Mouse (Mus musculus) Muller cell, postnatal 12 days (primary cell): ENCODE results near the gene Eme1.
"Not testable (repeated sequence)": the region's sequence is repeated elsewhere in the genome, so short reads cannot be mapped to it uniquely, and the experiment has no call there.

Experiments
- DNase-seq: peaks from one replicate; pipeline ENCODE4 v3.0.0-alpha.2; 2015; ENCODE audit errors: inconsistent ontology term

The Eme1 gene

GRCm38 (mm10) chr11:94653663-94654436 lies at the start of gene Eme1, which contains the start of gene Mrpl27:
TSS of gene Eme1 (minus strand) at chr11:94653964.
TSS of gene Mrpl27 (plus strand) at chr11:94653767.
- DNase-seq = peak; percentile 85

GRCm38 (mm10) chr11:94702216-94702610 lies 48.4 kb upstream of the Eme1 start:
- DNase-seq = no peak

- no peak for DNase-seq
Observed at GRCm38 (mm10) chr11:94701401-94702215, 47.8 kb upstream of the Eme1 start.

- DNase-seq = no peak
Observed at GRCm38 (mm10) chr11:94699399-94699798, 45.6 kb upstream of the Eme1 start.

- no peak for DNase-seq
Observed at GRCm38 (mm10) chr11:94697703-94698464, 44.1 kb upstream of the Eme1 start.

GRCm38 (mm10) chr11:94697140-94697539 lies 43.4 kb upstream of the Eme1 start:
- no peak for DNase-seq

- no peak for DNase-seq
Observed at GRCm38 (mm10) chr11:94695508-94695907, 41.7 kb upstream of the Eme1 start.

GRCm38 (mm10) chr11:94692502-94692901 lies 38.7 kb upstream of the Eme1 start:
- not testable (repeated sequence) for DNase-seq

- DNase-seq = no peak
Observed at GRCm38 (mm10) chr11:94687178-94687577, 33.4 kb upstream of the Eme1 start.

- DNase-seq = no peak
Observed at GRCm38 (mm10) chr11:94682427-94682826, 28.7 kb upstream of the Eme1 start.

GRCm38 (mm10) chr11:94681640-94682039 lies 27.9 kb upstream of the Eme1 start:
- no peak for DNase-seq

GRCm38 (mm10) chr11:94680639-94681038 lies 26.9 kb upstream of the Eme1 start:
- DNase-seq = no peak

- DNase-seq = no peak
Observed at GRCm38 (mm10) chr11:94677607-94678145, 23.9 kb upstream of the Eme1 start.

GRCm38 (mm10) chr11:94676754-94677606 lies 23.2 kb upstream of the Eme1 start, which contains the start of gene Xylt2:
TSS of gene Xylt2 (minus strand) at chr11:94677515.
- peak; percentile 95 for DNase-seq

GRCm38 (mm10) chr11:94676308-94676707 lies 22.5 kb upstream of the Eme1 start:
- no peak for DNase-seq

GRCm38 (mm10) chr11:94675446-94675845 lies 21.7 kb upstream of the Eme1 start:
- no peak for DNase-seq

- DNase-seq = no peak
Observed at GRCm38 (mm10) chr11:94674984-94675383, 21.2 kb upstream of the Eme1 start.

- no peak for DNase-seq
Observed at GRCm38 (mm10) chr11:94665281-94665680, 11.5 kb upstream of the Eme1 start.

- DNase-seq = no peak
Observed at GRCm38 (mm10) chr11:94661344-94661743, 7.6 kb upstream of the Eme1 start.

GRCm38 (mm10) chr11:94652973-94653372 lies 791 bp downstream of the Eme1 start:
- no peak for DNase-seq

GRCm38 (mm10) chr11:94651241-94651640 lies 2.5 kb downstream of the Eme1 start:
- DNase-seq = not testable (repeated sequence)
